Mouse (Mus musculus): Measurements from ENCODE around the gene Snorc. TPM values are rescaled to one million over a fixed set of nuclear protein-coding genes. Genes with fewer than 3 reads are reported as not detected.

Gene Snorc
- total and polyA plus RNA-seq, 3 experiments, result 1.6 TPM; not detected in 2

DNA sequence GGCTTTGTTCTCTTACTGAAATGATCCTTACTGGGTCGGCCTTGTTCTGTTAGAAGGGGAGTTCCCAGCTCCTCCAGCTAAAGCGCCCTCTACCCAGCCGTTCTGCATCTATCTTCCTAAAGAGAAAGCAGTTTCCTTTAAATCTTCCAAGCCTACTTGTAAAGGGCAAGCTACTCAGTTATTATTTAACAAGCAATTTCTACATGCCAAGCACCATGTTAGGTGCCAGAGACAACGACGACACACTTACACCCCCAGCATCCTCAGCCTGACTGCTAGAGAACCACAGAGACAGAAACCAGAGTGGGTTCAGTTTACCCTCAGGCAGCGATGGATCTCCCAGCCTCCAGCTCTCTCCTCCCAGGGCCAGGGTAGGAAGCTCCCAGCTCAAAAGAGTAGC is 37.8 kb downstream of the Snorc start:
- Histone ChIP-seq H3K79me2 (replicated peaks; ENCODE audit: control insufficient read depth, insufficient read depth, low read length) (no peaks in the 10 kb centered on the region), H3K4me1 (ENCODE audit: control insufficient read depth, insufficient read depth, low read length) (no peaks in the 10 kb centered on the region), H3K27ac (no peak overlapping the region), H3K9ac (ENCODE audit: low read depth, low read length) (no peak overlapping the region), H3K27me3 (ENCODE audit: control insufficient read depth, insufficient read depth, low read length) (peaks cover 11% of the 10 kb centered on the region), H3K36me3 (ENCODE audit: control insufficient read depth, insufficient read depth, low read length) (no peaks in the 10 kb centered on the region), H3K4me3 (no peak overlapping the region)
- TF ChIP-seq EP300 (IDR thresholded peaks at IDR 0.05; ENCODE audit: insufficient read depth, low read depth, low read length), result no peak
- TF ChIP-seq CTCF (IDR thresholded peaks at IDR 0.05), result no peak
- TF ChIP-seq POLR2A (IDR thresholded peaks at IDR 0.05; ENCODE audit: insufficient read depth, low read depth, low read length), result no peak
- DNase-seq, result no peak
- WGBS, result 64% methylated on average over 6 of the region's 6 CpGs
- intact Hi-C loops (cut with DNase I), result no loop called here

DNA sequence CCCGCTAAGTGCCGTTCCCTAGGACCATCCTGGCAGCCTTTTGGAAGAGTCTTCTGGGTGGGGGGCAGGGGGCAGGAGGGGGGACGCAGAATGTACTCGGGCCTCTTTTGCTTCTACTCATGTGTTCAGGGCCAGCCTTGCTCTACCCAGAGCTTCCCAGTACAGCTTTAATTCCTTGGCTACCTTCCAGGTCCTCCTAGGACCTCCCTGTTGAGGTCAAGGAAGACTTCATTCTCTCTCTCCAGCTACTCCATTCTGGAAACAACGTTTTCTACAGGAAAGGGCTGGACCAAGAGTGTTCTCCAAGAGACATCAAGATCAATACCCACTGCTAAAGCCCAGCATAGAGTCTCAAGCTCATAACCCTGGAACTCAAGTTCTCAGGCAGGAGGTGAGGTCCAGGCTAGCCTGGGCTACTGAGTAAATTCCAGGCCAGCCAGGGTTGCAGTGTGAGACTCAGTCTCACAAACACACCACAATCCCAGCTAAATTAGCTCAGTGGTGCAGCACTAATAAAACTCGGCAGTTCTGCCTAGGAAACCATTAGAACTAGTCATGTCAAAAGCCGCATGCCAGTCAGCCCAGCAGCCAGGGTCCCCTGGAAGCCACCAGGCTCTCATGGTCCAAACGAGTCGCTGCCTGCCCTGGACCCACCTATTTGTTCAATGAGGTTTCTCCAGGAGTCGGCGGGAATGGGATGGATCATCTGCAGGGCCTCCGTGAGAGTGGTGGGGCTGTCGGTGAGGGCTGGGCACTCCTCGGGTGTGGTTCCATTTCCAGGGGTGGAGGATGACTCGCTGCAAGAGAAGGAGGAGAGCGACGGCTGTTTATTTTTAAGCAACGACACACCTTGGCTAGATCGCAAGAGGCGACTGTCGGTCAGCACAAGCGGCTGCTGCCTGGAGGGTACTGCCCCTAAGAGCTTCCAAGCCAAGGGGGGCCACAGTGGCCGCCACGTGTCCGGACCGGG is 38.8 kb downstream of the Snorc start:
- Histone ChIP-seq H3K4me3 (peak overlapping the region; percentile 37; the same call in 1 of the 2 replicates), H3K27ac (no peak overlapping the region), H3K4me1 (ENCODE audit: control insufficient read depth, insufficient read depth, low read length) (no peaks in the 10 kb centered on the region), H3K27me3 (ENCODE audit: control insufficient read depth, insufficient read depth, low read length) (peaks cover 13% of the 10 kb centered on the region), H3K79me2 (replicated peaks; ENCODE audit: control insufficient read depth, insufficient read depth, low read length) (no peaks in the 10 kb centered on the region), H3K9ac (ENCODE audit: low read depth, low read length) (no peak overlapping the region), H3K36me3 (ENCODE audit: control insufficient read depth, insufficient read depth, low read length) (no peaks in the 10 kb centered on the region)
- TF ChIP-seq POLR2A (IDR thresholded peaks at IDR 0.05; ENCODE audit: insufficient read depth, low read depth, low read length), result no peak
- TF ChIP-seq EP300 (IDR thresholded peaks at IDR 0.05; ENCODE audit: insufficient read depth, low read depth, low read length), result no peak
- TF ChIP-seq CTCF (IDR thresholded peaks at IDR 0.05), result no peak
- intact Hi-C loops (cut with DNase I), result no loop called here
- peak in 1 of 2 experiments; percentile 6 for DNase-seq
- 24% methylated on average over 26 of the region's 26 CpGs for WGBS

DNA sequence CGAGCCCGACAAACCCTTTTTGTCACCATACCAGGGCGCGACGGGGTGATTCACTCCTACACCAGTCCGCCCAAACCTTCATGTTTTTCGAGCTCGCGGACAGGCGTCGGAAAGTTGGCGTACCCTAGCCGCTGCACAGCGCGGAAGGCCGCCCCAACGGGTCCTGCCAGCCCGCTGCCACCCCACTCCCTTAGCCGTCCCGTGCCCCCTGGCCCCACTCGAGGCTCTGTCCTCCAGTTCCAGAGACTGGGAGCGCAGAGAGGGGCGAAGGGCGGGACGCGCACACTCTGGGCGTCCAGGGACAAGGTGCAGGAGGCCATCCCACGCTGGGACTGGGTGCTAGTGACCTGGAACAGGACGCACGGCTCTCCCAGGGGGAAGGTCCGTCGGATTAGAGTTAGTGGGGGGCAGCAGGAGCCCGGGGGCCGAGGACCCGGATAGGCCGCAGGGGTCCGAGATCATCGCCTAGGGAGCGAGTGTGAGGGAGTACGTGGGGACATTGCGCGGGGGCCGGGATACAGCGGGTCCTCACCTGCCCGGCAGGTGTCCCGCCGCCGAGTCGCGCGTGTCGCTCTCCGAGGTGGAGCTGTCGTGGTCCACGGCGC is 39.6 kb downstream of the Snorc start, which contains the start of gene Neu2:
Gene Neu2, plus strand, starts transcription at position 329 of the 605 bp plus-strand sequence.
- Histone ChIP-seq H3K79me2 (replicated peaks; ENCODE audit: control insufficient read depth, insufficient read depth, low read length) (no peaks in the 10 kb centered on the region), H3K27me3 (ENCODE audit: control insufficient read depth, insufficient read depth, low read length) (peaks cover 13% of the 10 kb centered on the region), H3K36me3 (ENCODE audit: control insufficient read depth, insufficient read depth, low read length) (no peaks in the 10 kb centered on the region), H3K9ac (ENCODE audit: low read depth, low read length) (peak within 1 kb of the TSS; percentile 29; the same call in 1 of the 2 replicates), H3K4me3 (peak within 1 kb of the TSS; percentile 37), H3K27ac (no peak within 1 kb of the TSS), H3K4me1 (ENCODE audit: control insufficient read depth, insufficient read depth, low read length) (no peaks in the 10 kb centered on the region)
- WGBS, result 3% methylated on average over 56 of the region's 56 CpGs
- DNase-seq, result peak in 1 of 2 experiments; percentile 21
- TF ChIP-seq EP300 (IDR thresholded peaks at IDR 0.05; ENCODE audit: insufficient read depth, low read depth, low read length) (no peak), POLR2A (IDR thresholded peaks at IDR 0.05; ENCODE audit: insufficient read depth, low read depth, low read length) (no peak), CTCF (IDR thresholded peaks at IDR 0.05) (no peak)
- intact Hi-C loops (cut with DNase I), result no loop called here

DNA sequence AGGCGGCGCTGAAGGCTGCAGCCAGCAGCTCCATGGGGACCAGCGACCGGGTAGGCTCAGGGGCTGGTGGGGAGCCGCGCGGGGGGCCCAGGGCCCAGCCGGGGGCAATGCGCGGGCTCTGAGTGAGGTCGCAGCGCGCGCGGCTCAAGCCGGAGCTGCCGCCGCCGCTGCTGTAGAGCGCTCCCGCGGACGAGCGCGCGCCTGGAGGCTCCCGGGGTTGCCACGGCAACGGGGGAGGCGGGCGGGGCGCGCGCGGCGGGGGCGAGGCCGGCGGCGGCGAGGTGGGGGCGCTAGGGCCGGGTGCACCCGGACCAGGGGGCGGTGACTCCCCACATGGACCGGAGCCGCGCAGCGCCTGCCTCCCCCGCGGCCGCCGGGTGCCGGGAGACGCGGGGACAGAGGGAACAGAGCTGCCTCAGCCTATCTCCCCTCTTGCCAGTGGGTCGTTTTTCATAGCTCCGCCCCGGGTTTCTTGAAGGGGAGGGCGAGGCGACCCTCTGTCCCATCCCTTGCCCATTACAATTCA is 40.2 kb downstream of the Snorc start:
- H3K4me1 ChIP-seq (ENCODE audit: control insufficient read depth, insufficient read depth, low read length), result no peaks in the 10 kb centered on the region
- TF ChIP-seq EP300 (IDR thresholded peaks at IDR 0.05; ENCODE audit: insufficient read depth, low read depth, low read length), result no peak
- TF ChIP-seq CTCF (IDR thresholded peaks at IDR 0.05), result no peak
- no peak for TF ChIP-seq POLR2A (IDR thresholded peaks at IDR 0.05; ENCODE audit: insufficient read depth, low read depth, low read length)
- 0 out of 2 replicates have a peak overlapping the region, but pooled peaks have one; percentile 16 for H3K9ac ChIP-seq (ENCODE audit: low read depth, low read length)
- WGBS, result 2% methylated on average over 38 of the region's 61 CpGs
- H3K4me3 ChIP-seq, result peak overlapping the region; percentile 37
- intact Hi-C loops (cut with DNase I), result no loop called here
- peaks cover 13% of the 10 kb centered on the region for H3K27me3 ChIP-seq (ENCODE audit: control insufficient read depth, insufficient read depth, low read length)
- H3K79me2 ChIP-seq (replicated peaks; ENCODE audit: control insufficient read depth, insufficient read depth, low read length), result no peaks in the 10 kb centered on the region
- H3K36me3 ChIP-seq (ENCODE audit: control insufficient read depth, insufficient read depth, low read length), result no peaks in the 10 kb centered on the region
- DNase-seq, result peak; percentile 31 to 32
- no peak overlapping the region for H3K27ac ChIP-seq

DNA sequence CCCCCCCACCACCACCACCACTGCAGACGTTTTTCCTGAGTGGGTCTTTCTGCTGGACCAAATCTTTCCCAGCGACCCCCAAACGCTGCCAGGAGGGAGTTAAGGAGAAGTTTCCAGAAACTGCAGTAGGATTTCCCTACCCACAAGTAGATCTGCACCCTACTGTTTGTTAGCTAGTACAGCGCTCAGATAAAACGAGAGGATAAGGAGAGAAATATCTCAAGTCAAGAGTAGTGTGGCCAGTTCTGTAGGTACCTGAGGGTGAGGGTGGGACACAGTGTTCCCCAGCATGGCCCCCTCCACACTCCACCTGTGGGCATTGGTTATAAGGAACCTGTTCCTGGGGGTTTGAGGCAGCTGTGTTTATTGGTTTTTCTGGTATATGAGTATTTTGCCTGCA is 40.8 kb downstream of the Snorc start:
- no peaks in the 10 kb centered on the region for H3K4me1 ChIP-seq (ENCODE audit: control insufficient read depth, insufficient read depth, low read length)
- no peak overlapping the region for H3K4me3 ChIP-seq
- WGBS, result 17% methylated on average over 5 of the region's 5 CpGs
- intact Hi-C loops (cut with DNase I), result no loop called here
- no peak for DNase-seq
- no peak for TF ChIP-seq POLR2A (IDR thresholded peaks at IDR 0.05; ENCODE audit: insufficient read depth, low read depth, low read length)
- TF ChIP-seq EP300 (IDR thresholded peaks at IDR 0.05; ENCODE audit: insufficient read depth, low read depth, low read length), result no peak
- no peaks in the 10 kb centered on the region for H3K79me2 ChIP-seq (replicated peaks; ENCODE audit: control insufficient read depth, insufficient read depth, low read length)
- no peak overlapping the region for H3K27ac ChIP-seq
- no peaks in the 10 kb centered on the region for H3K36me3 ChIP-seq (ENCODE audit: control insufficient read depth, insufficient read depth, low read length)
- peaks cover 13% of the 10 kb centered on the region for H3K27me3 ChIP-seq (ENCODE audit: control insufficient read depth, insufficient read depth, low read length)
- H3K9ac ChIP-seq (ENCODE audit: low read depth, low read length), result no peak overlapping the region
